Mouse (Mus musculus): Measurements from ENCODE around the gene Zfp30. TPM values are rescaled to one million over a fixed set of nuclear protein-coding genes. Genes with fewer than 3 reads are reported as not detected.

Zfp30 gene
- 2.3 and 2.6 TPM in 2 replicates for polyA plus RNA-seq (2015; fragmentation: Nextera tagmentation; extraction: Ambion mirVana)

GRCm38 (mm10) chr7:29783871-29784551 lies at the start of gene Zfp30:
Zfp30 (plus strand) TSS chr7:29783998.
- peak; percentile 80 for DNase-seq (ENCODE audit: low spot score)
- Histone ChIP-seq H3K4me1 (replicated peaks; ENCODE audit: control insufficient read depth, insufficient read depth) (no peaks in the 10 kb centered on the region), H3K4me3 (ENCODE audit: low read depth, low read length) (peak within 1 kb of the TSS; percentile 82), H3K9me3 (ENCODE audit: control insufficient read depth, low read length) (no peaks in the 10 kb centered on the region), H3K36me3 (ENCODE audit: control insufficient read depth, insufficient read depth, low read length) (peaks cover 8% of the 10 kb centered on the region), H3K27me3 (ENCODE audit: control insufficient read depth, insufficient read depth, low read length) (no peaks in the 10 kb centered on the region), H3K4me2 (replicated peaks; ENCODE audit: low read depth) (peak within 1 kb of the TSS; percentile 91), H3K27ac (replicated peaks) (peak within 1 kb of the TSS; percentile 71), H3K9ac (ENCODE audit: low read length) (peak within 1 kb of the TSS; percentile 80)
- WGBS: under 1% methylated on average over 45 of the region's 45 CpGs
- peak; percentile 93 for ATAC-seq (ENCODE audit: low FRiP score, low TSS enrichment)
- TF ChIP-seq CTCF (IDR thresholded peaks at IDR 0.05; ENCODE audit: low read depth): no peak

DNA sequence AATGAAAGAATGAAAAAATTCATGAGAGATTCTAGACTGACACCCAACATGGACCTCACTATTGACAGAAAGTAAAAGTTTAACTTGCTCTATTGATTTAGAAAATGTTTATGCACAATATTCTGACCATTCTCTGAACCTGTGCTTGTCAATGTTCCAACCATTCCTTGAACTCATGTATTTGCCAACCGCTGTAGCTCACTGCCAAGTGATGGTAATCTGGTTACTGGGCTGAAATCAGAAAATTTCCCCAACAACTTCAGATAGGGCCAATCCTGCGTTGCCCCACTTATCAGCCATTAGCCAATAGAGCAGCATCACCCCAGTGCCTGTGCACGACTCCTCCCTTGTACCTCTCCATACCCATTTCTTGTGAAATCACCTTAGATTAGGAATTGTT lies 41.5 kb upstream of the Zfp30 start:
- no peak overlapping the region for H3K27ac ChIP-seq (replicated peaks)
- no peaks in the 10 kb centered on the region for H3K4me1 ChIP-seq (replicated peaks; ENCODE audit: control insufficient read depth, insufficient read depth)
- DNase-seq (ENCODE audit: low spot score) (no peak), ATAC-seq (ENCODE audit: low FRiP score, low TSS enrichment) (no peak)
- no peak for TF ChIP-seq CTCF (IDR thresholded peaks at IDR 0.05; ENCODE audit: low read depth)
- no peak for TF ChIP-seq EP300 (optimal IDR thresholded peaks at IDR 0.05)
- no peaks in the 10 kb centered on the region for H3K36me3 ChIP-seq (ENCODE audit: control insufficient read depth, insufficient read depth, low read length)
- no peaks in the 10 kb centered on the region for H3K9me3 ChIP-seq (ENCODE audit: control insufficient read depth, low read length)
- no peak overlapping the region for H3K9ac ChIP-seq (ENCODE audit: low read length)
- H3K4me2 ChIP-seq (replicated peaks; ENCODE audit: low read depth): no peak overlapping the region
- H3K27me3 ChIP-seq (ENCODE audit: control insufficient read depth, insufficient read depth, low read length): no peaks in the 10 kb centered on the region
- WGBS: 68% methylated on average over 3 of the region's 3 CpGs
- H3K4me3 ChIP-seq (ENCODE audit: low read depth, low read length): no peak overlapping the region

- Histone ChIP-seq H3K27me3 (ENCODE audit: control insufficient read depth, insufficient read depth, low read length) (no peaks in the 10 kb centered on the region), H3K4me1 (replicated peaks; ENCODE audit: control insufficient read depth, insufficient read depth) (no peaks in the 10 kb centered on the region), H3K9me3 (ENCODE audit: control insufficient read depth, low read length) (no peaks in the 10 kb centered on the region), H3K9ac (ENCODE audit: low read length) (no peak overlapping the region), H3K4me3 (ENCODE audit: low read depth, low read length) (no peak overlapping the region), H3K4me2 (replicated peaks; ENCODE audit: low read depth) (no peak overlapping the region), H3K27ac (replicated peaks) (no peak overlapping the region), H3K36me3 (ENCODE audit: control insufficient read depth, insufficient read depth, low read length) (no peaks in the 10 kb centered on the region)
- DNase-seq (ENCODE audit: low spot score): no peak
- WGBS: 73% methylated on average over 5 of the region's 5 CpGs
- no peak for TF ChIP-seq CTCF (IDR thresholded peaks at IDR 0.05; ENCODE audit: low read depth)
- TF ChIP-seq EP300 (optimal IDR thresholded peaks at IDR 0.05): no peak
- no peak for ATAC-seq (ENCODE audit: low FRiP score, low TSS enrichment)
Measured at GRCm38 (mm10) chr7:29760476-29760875, 23.3 kb upstream of the Zfp30 start.

DNA sequence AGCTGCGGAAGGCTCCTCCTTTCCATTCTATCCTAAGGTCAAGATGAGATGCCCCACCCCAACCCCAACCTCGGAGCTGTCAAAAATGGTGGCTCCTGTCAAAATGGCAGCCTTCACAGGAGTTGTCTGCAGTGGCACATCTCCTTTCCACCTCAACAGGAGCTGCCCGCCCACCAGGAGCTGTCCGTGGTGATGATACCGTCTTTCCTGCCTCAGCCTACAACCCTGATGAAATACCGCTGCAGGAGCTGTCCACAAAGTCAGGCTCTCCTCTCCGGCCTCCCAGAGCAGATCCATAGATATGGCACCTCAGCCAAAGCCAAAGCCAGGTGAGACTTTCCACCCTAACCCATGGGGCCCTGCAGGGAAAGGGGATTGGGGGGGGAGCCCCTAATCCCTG lies 19.1 kb upstream of the Zfp30 start:
- 0 out of 2 replicates have a peak, but pooled peaks cover 3% of the 10 kb centered on the region for H3K4me1 ChIP-seq (replicated peaks; ENCODE audit: control insufficient read depth, insufficient read depth)
- H3K4me3 ChIP-seq (ENCODE audit: low read depth, low read length): no peak overlapping the region
- DNase-seq (ENCODE audit: low spot score) (no peak), ATAC-seq (ENCODE audit: low FRiP score, low TSS enrichment) (no peak)
- no peaks in the 10 kb centered on the region for H3K27me3 ChIP-seq (ENCODE audit: control insufficient read depth, insufficient read depth, low read length)
- H3K27ac ChIP-seq (replicated peaks): no peak overlapping the region
- 76% methylated on average over 7 of the region's 7 CpGs for WGBS
- H3K4me2 ChIP-seq (replicated peaks; ENCODE audit: low read depth): no peak overlapping the region
- no peaks in the 10 kb centered on the region for H3K36me3 ChIP-seq (ENCODE audit: control insufficient read depth, insufficient read depth, low read length)
- no peaks in the 10 kb centered on the region for H3K9me3 ChIP-seq (ENCODE audit: control insufficient read depth, low read length)
- TF ChIP-seq EP300 (optimal IDR thresholded peaks at IDR 0.05): no peak
- TF ChIP-seq CTCF (IDR thresholded peaks at IDR 0.05; ENCODE audit: low read depth): no peak
- no peak overlapping the region for H3K9ac ChIP-seq (ENCODE audit: low read length)

GRCm38 (mm10) chr7:29767058-29767686 lies 16.6 kb upstream of the Zfp30 start:
- ATAC-seq (ENCODE audit: low FRiP score, low TSS enrichment) (peak; percentile 67), DNase-seq (ENCODE audit: low spot score) (peak; percentile 81)
- H3K27me3 ChIP-seq (ENCODE audit: control insufficient read depth, insufficient read depth, low read length): no peaks in the 10 kb centered on the region
- H3K4me1 ChIP-seq (replicated peaks; ENCODE audit: control insufficient read depth, insufficient read depth): 0 out of 2 replicates have a peak, but pooled peaks cover 3% of the 10 kb centered on the region
- H3K9me3 ChIP-seq (ENCODE audit: control insufficient read depth, low read length): no peaks in the 10 kb centered on the region
- H3K27ac ChIP-seq (replicated peaks): peak overlapping the region; percentile 65; the same call in 1 of the 2 replicates
- peak overlapping the region; percentile 81 for H3K4me3 ChIP-seq (ENCODE audit: low read depth, low read length)
- WGBS: 2% methylated on average over 15 of the region's 15 CpGs
- H3K36me3 ChIP-seq (ENCODE audit: control insufficient read depth, insufficient read depth, low read length): no peaks in the 10 kb centered on the region
- TF ChIP-seq EP300 (optimal IDR thresholded peaks at IDR 0.05) (no peak), CTCF (IDR thresholded peaks at IDR 0.05; ENCODE audit: low read depth) (no peak)
- H3K4me2 ChIP-seq (replicated peaks; ENCODE audit: low read depth): peak overlapping the region; percentile 71
- H3K9ac ChIP-seq (ENCODE audit: low read length): peak overlapping the region; percentile 41

Measured in stomach, postnatal 0 days (tissue).